Mouse (Mus musculus) erythroblast, adult 5-6 weeks (primary cell): ENCODE measurements around the gene Dnajc28. TPM values are rescaled to one million over a fixed set of nuclear protein-coding genes. Genes with fewer than 3 reads are reported as not detected.

Source experiments
- ATAC-seq: replicated peaks from 2 replicates; pipeline ENCODE4 v1.8.0; 2016; ENCODE audit warnings: moderate number of reproducible peaks, mild to moderate bottlenecking, moderate TSS enrichment, inconsistent platforms; ENCODE audit not compliant: poor library complexity, low FRiP score, severe bottlenecking
- total RNA-seq, 2 experiments: library from RNA; stranded (forward) in 1 of 2; stranded (reverse) in 1 of 2; fragments of 150-400 nt in 1 of 2; fragments of 200-764, 138-1000 nt in 1 of 2; gene quantifications; 2 replicates each; pipeline versions ENCODE4 v1.2.3 to v1.2.4; 2015 to 2017; ENCODE audit warnings: low replicate concordance in 2 of 2

The Dnajc28 gene
- total RNA-seq, 2 experiments from 2014 or later, result 4.2 to 9.5 TPM

DNA sequence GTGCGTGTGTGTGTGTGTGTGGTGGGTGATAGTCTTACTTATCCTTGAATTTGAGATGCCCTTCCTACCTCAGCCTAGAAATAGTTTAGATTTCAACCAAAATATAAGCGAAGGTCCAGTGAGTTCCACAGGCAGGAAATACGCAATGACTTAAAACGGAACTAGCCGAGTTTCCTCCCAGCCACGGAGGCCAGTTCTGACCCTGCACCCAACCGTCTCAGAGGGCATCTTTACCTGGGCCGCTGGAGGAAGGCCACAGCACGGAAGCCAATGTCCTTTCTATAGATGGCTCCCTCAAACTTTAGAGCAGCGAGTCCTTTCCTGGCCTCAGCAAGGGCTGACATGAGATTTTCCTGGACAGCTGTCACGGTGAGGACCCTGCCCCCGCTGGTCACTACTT lies 14.8 kb upstream of the Dnajc28 start:
- no peak for ATAC-seq

DNA sequence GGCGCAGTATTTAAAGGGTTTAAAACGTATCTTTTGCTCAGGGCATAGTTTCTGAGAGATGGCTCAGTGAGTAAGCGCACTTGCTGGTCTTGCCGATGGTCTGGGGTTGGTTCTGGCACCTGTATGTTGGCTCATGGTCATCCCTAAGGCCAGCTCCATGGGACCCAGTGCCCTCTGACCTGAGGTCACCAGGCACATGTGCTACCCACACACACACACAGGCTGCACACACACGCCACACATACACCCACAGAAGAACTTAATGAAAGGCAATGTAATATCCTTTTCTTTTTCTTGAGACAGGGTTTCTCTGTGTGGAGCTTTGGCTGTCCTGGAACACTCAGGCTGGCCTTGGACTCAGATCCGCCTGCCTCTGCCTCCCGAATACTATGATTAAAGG lies 14.1 kb upstream of the Dnajc28 start:
- no peak for ATAC-seq

DNA sequence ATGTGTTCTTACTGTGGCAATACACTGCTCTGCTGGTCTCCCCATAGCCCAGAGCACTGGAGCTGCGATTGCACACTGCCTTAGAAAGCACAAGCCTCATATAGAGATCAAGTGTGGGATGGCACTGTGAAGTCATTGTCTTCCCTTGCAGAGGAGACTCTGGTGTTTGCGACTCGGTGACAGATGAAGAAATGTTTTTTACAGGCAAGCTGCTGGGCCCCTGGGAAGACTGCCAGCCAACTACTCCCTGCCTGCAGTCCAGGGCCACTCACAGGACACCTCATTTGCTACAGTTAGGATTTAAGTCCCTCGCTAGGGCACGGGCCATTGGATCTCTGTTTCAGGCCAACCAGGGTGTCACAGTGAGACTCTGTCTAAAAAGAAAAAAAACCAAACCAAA lies 13.6 kb upstream of the Dnajc28 start:
- ATAC-seq, result no peak

DNA sequence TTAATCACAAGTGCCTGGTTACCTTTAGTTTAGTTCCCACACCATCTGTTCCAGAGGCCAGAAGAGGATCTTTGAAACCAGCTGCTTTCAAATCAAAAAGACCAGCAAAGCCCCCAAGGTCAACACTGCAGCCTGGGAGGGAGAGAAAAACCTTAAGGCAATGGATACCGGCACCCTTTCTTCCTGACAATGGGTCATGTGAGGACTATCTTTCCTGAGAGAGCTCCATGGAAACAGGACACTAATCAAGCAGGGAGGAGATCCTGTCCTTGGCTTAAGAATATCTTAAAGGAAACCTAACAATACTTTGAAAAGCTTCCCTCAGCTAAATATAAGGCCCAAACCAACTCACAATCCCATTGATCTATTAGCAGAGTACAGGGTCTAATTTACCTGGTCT lies 11.8 kb upstream of the Dnajc28 start:
- ATAC-seq, result no peak

DNA sequence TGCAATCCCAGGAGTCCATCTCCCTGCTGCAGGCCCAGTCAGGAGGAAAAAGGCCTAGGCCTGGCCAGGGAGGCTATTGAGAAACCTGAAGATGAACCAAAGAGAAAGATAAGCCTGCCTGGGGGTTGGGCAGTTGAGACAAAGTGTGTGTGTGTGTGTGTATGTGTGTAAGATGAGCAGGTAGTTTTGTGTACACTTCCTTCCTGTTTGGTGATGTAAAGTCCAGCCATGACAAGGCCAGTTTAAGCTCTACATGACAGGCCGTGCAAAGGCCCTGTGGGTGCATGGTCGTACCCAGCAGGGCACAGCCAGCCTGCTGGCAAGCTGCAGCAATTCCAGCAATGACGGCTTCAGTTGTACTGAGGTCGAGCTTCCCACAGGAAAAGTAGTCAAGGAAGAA lies 10.9 kb upstream of the Dnajc28 start:
- ATAC-seq, result no peak

DNA sequence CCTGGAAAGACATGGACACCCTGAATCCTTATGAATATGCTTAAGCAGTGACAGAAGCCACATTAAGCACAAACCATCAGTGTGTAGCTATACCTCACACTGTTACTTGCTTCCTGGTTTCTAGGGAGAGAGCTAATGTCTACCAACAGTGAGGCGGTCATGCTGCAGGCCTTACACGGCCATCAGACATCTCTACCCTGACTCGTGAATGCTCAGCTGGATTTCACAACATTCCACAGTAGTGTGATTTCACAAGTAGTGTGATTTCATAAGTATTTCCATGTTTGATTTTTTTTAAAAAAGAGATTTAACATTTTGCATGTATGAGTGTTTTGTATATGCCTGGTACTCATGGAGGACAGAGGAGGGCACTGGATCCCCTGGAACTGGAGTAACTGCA lies 9.8 kb upstream of the Dnajc28 start:
- no peak for ATAC-seq

DNA sequence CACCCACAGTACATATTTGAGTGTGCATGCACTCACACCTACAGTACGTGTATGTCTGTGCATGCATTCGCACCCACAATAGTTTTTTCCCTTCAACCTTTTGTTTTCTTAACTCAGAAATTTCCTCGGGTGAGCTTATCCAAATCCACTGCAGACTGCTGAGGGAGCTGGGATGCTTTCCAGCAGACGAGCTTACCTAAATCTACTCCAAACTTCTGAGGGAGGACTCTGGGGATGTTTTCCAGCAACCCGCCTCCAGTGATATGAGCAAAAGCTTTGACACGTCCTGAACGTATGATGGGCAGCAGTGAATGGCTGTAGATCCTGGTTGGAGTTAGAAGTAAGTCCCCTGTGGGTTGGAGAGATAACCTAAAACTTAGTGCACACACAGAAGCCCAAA lies 9.0 kb upstream of the Dnajc28 start:
- no peak for ATAC-seq

DNA sequence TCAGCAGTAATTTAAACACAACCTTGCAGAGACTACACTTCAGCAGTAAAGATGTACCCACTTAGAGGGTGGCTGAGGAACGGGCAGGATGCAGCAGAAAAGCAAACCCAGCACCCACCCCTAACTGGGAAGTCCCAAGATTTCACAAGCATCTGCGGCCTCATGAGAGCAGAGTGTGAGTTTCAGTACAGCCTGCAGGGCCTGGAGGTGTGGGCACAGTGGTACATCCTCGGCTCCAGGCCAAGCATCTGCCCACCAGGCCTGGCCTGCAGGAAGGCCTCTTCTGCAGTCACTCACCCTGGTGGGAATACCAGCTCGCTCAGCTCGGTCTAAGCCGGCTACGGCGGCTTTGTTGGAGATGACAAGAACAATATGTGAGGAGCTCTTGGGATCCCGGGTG lies 4.2 kb upstream of the Dnajc28 start:
- ATAC-seq, result no peak

DNA sequence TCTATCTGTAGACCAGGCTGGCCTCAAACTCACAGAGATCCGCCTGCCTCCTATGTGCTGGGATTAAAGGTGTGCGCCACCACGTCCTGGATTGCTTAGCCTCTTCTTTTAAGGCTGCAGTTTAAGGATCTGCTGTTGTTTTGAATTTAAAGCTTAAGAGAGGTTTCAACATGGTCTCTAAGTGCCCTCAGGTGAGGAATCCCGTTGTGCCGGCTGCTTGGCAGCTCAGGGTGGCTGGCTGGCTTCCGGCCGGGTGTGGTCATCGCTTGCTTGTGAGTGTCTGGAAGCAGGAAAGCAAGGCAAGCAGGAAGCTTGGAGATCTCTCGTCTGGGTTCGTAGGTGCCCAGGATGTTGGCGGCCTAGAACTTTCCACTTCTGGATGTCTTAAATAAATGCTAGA lies 2.2 kb upstream of the Dnajc28 start:
- no peak for ATAC-seq

DNA sequence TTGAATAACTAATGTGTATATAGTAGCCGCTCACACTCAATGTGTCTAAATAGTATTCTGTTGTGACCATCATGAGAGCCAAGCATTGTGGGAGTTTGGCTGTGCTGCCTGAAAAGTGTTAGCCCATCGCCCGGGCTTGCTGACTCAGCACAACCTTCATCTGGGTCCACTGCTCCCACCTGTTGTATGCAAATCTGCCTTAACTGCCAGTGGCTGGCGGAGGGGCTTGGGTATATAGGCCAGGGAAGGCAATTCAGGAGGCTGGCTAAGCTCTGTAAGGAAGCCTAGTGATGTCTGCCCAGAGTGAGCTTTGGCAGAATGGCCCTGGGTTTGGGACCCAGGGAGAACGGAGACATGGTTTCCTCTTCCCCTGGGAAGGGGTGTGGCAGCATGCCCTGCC lies 1.4 kb upstream of the Dnajc28 start:
- ATAC-seq, result no peak

DNA sequence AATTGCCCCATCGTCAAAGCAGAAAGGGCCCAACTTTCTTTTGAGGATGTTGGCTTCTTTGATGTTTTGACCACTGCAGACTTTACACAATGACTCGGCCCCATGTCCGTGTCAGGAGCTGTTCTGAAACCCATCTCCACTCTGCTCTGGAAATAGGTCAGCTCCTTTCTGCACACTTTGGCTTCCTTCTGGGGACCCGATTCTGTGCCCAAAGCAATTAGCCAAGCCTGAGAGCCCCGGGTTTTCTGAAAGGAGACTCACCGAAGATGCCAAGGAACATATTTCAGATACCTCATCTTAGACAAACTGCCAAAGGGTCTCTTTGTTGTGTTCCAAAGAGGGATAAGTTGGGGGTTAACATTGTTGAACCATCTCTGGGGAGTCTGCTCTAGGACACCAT lies 4.3 kb downstream of the Dnajc28 start:
- no peak for ATAC-seq

DNA sequence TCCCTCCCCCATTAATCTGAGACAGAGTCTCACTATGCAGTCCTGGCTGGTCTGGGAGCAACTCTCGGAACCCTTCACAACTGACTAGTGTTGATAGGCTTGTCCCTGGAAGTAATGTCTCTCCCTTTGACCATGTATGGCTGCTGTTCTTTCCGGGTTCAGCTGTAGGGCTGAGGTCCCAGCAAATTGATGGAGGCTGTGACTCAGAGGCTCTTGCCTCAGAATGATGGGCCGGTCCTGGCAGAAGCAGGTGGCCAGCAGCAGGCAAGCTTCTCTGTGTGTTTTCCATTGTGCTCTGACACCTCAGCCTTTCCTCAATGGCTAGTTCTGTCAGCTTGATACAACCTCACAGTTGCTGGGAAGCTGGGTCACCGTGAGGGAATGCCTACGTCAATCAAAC lies 6.3 kb downstream of the Dnajc28 start:
- ATAC-seq, result no peak

DNA sequence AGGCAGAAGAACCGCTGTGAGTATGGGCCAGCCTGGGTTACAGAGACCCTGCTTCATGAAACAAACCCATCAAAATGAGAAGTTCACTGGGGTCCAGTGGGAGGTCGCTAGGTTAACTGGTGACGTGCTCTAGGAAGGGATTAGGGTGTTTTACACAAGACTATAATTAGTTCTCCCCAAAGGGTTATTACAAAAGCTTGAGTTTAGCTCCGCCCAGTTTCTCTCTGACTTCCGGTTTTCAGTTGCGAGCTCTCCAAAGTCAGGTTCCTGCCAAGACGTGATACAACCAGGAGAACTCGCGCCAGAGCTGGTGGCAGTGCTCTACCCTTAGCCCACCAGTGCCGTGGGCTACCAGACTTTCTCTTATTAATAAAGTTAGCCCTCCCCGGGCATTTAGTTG lies 7.6 kb downstream of the Dnajc28 start:
- ATAC-seq, result no peak

DNA sequence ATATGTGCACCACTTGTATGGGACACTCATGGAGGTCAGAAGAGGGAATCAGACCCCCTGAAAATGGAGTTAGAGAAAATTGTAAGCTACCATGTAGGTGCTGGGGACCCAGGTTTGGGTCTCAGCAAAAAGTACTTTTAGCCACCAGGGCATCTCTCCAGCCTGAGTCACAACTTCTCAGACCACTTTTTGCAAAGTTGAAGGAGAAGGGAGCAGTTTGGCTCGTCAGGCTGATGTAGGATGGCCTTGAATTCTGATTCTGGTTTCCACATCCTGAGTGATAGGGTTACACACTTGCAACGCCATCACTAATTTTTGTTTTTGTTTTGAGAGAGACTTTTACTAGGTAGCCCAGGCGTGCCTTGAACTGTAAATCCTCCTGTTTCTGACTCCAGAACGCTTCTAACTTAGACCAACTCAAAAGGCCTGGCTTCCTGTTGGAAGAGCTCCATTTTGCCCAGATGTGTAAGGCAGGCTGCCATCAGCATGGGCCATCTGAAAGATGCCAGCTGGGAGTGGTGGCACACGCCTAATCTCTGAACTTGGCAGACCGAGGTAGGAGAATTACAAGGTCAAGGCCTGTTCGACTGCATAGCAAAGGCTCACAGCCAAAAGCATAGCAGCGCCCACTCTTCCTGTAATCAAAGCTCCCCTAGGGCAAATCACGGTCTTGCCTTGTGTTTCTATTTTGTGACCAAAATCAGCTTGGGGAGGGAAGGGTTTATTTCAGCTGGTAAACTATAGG lies 9.2 kb downstream of the Dnajc28 start:
- ATAC-seq, result no peak

DNA sequence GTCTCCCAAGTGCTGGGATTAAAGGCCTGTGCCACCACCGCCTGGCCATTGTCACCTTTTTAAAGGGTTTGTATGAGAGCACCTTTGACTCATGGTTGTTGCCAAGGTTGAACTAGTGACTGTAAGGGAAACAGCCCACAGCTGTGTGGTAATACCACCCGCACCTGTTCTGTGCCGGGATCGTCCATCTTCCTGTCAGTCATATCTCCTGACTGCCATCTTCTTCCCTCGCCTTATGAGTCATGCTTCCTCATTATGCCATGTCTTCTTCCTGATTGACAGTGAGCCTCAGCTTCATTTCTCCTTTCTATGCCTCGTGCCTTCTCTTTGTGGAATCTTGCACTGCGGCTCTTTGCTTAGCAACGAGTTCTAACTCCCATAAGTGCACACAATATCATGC lies 11.9 kb downstream of the Dnajc28 start:
- no peak for ATAC-seq

DNA sequence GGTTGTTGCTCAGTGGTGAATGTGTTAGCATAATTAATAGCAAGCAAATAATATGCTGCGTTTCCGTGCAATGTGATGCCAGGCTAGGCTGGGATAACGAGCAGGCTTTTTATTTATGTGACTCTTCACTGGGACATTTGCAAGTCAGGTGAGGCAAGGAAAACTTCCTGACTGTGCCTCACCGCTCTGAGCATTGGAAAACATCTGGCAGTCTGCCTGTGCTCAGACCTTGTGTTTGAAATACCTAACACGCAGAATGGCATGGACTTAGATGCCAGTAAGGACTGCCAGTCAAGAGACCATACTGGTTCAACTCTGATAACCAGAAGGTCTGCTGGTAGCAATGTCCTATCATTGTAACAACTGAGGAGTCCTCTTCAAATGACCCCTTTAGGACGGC lies 13.7 kb downstream of the Dnajc28 start:
- ATAC-seq, result no peak

DNA sequence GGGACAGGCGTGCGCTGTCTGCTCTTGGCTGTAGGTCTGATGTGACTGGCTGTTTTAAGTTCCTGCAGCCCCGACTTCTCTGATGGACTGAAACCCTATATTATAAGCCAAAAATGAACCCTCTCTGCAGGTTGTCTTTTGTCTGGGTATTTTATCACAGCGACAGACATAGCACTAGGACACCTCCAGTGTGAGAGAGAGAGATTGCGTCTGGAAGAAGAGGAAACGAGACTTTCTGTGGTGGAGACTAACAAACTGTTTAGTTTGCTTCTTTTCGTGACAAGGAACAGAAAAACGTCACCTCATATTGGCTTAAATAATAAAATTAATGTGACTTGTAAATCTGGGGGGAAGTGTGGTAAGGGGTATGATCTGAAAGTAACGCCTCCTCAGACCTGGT lies 17.1 kb downstream of the Dnajc28 start:
- ATAC-seq, result no peak

DNA sequence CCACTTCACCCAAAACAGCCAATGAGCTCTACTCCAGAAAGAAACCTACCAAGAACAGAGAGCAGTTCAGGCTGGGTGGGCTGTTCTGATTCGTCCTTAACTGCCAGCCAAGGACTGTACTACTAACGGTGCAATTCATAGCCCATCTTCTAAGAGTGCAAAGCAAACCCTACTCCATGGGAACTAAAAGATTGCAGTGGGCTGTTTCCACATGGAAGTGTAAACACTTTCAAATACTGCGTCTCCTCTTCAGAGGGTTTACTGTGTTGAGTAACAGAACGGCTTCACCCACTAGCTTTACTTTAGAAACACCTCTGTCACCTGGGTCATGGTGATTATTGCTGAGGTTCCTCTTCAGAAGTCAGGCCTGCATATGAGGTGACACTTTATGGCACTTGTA lies 17.7 kb downstream of the Dnajc28 start:
- ATAC-seq, result no peak

DNA sequence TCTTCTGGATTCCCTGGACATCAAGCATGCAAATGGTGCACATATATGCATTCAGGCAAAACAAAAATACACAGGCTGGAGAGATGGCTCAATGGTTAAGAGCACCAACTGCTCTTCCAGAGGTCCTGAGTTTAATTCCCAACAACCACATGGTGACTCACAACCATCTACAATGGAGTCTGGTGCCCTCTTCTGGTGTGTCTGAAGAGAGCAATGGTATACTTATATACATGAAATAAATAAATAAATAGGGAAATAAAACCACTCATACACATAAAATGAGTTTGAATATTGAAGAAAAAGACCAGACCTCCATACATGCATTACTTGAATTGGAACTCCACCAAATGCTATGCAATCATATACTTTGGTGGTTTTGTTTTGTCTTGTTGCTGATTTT lies 19.6 kb downstream of the Dnajc28 start:
- ATAC-seq, result no peak

DNA sequence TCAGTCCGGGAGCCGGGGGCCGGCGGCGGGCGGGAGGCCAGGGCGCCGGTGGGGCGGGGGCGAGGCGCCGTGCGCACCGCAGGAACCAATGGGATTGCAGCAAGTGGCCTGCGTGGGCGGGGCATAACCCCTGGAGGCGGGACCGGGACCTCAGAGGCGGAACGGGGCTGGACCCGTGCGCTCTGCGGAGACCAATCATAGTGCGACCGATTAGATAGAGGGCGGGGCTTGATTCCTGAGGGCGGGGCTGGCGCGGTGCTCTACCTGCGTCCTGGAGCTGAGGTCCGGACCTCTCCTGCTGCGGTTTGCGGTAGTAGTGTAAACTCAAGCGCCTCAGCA lies 21.2 kb downstream of the Dnajc28 start, which contains the start of gene Tmem50b:
TSS of gene Tmem50b (minus strand) at position 129 of the 339 bp plus-strand sequence.
- peak; percentile 97 for ATAC-seq

DNA sequence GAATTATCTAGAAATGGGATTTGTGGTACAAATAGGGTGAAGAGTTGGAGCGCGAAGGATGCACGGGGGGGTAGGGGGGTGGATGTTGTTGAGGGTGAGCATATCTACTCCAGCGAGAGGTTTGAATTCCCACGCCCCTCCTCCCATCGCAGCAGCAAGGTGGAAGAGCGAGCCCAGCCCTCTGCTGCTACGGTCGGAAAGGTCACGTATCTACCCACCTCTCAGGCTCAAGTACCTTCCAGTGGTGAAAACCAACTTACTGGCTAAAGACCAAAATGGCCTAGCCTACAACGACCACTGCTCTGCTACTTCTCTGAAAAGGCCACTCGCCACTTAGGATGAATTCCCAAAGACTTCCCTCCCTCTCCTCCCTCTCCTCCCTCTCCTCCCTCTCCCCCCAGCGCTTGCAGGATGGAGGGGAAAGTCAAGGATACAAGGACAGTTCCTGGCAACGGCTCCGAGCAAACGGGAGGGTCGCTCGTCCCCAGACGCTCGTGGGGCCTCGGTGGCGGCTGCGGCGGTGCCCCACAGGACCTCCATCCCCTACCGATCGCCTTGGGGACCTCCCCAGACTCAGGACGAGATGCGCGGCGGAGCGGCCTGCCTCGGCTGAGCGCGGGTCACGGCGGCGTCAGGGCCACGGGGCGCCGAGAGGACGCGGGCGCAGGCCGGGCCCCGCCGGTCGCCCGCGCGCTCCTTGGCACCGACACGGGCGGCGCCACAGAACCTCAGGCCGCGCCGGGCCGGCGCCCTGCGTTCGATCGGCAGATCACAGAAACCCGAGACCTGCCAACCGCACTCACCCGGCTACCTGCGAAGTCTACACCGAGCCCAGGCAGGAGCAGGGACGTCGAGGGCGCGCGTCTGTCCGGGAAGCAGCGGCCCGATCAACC lies 21.8 kb downstream of the Dnajc28 start:
- peak; percentile 26; the same call in 1 of the 2 replicates for ATAC-seq
